Comparison of ENCODE assay signal across 8 mouse cellular contexts in genomic region chr5:127616884-127617635, GRCm38 (mm10). TPM values are rescaled to one million over a fixed set of nuclear protein-coding genes. Genes with fewer than 3 reads are reported as not detected.
DNase-seq lines count a peak whose midpoint lies in the region; ATAC-seq lines count a peak whose summit lies in the region.

No protein-coding gene starts in this region.

- DNase-seq in adipocyte (ENCODE audit: low spot score) = peak; percentile 98
- peak; percentile 97 for DNase-seq in embryo, embryonic 10 days (ENCODE audit: low spot score)
- peak; percentile 98 for DNase-seq in gastrocnemius, postnatal 10 days
- DNase-seq in induced T-regulatory cell, adult 2 months (ENCODE audit: low read depth) = peak; percentile 96
- DNase-seq in left cerebral cortex, adult 9 months (ENCODE audit: low spot score in 2 of 2) = peak; percentile 93 to 98
- peak; percentile 98 for DNase-seq in right cerebral cortex, postnatal 14 days
- peak; percentile 97 to 98 for DNase-seq in urinary bladder, postnatal 36 days (ENCODE audit: low spot score in 2 of 2)

- peak; percentile 82 for ATAC-seq in megakaryocyte progenitor cell, adult 5-6 weeks (replicated peaks; ENCODE audit: poor library complexity)

RNA-seq across cellular contexts. Expression of gene Glt1d1, which starts 15.0 kb away (rescaled TPM):
- under 1 TPM in 1 of 2 experiments, not detected in 1; 0.31 TPM for total RNA-seq in gastrocnemius, postnatal 10 days (2021)
- total RNA-seq in megakaryocyte progenitor cell, adult 5-6 weeks (2015) = 6.2 and 7.0 TPM in 2 replicates
- total RNA-seq in megakaryocyte progenitor cell, adult 5-6 weeks (2017) = 8.5 and 9.5 TPM in 2 replicates

RNA-seq across cellular contexts. Expression of gene Slc15a4, which starts 15.6 kb away (rescaled TPM):
- 10 to 100 TPM in 1 of 2 experiments, 1 to 10 TPM in 1; 7.1 to 12.2 TPM for total RNA-seq in gastrocnemius, postnatal 10 days (2021)
- 18.2 and 30.1 TPM in 2 replicates for total RNA-seq in megakaryocyte progenitor cell, adult 5-6 weeks (2015)
- 35.4 and 90.9 TPM in 2 replicates for total RNA-seq in megakaryocyte progenitor cell, adult 5-6 weeks (2017)

Comparison
In these comparisons a context has a peak if more than half of its experiments do, and no peak if none do; other contexts are left out.
1. Peak in every context shown above with its lines: DNase-seq and ATAC-seq.
2. RNA of gene Glt1d1, which starts 15.0 kb away (total RNA-seq): 6.2 to 9.5 TPM in megakaryocyte progenitor cell, adult 5-6 weeks; 0.31 TPM in gastrocnemius, postnatal 10 days; every median in the first group is over 4 times any median in the second.